Mouse (Mus musculus) myocyte (in vitro differentiated cells): ENCODE results near the gene Hoxc4.

Source experiments
- CEBPB ChIP-seq: IDR thresholded peaks from 2 replicates; pipeline ENCODE4 v1.6.1; 2011; ENCODE audit warnings: mild to moderate bottlenecking, moderate library complexity; ENCODE audit not compliant: poor library complexity, insufficient read depth, severe bottlenecking
- E2F4 ChIP-seq: IDR thresholded peaks from one replicate; pipeline ENCODE4 v1.6.1; 2011; ENCODE audit warnings: mild to moderate bottlenecking, control low read depth, moderate library complexity; ENCODE audit not compliant: insufficient read depth
- MAX ChIP-seq: IDR thresholded peaks from one replicate; pipeline ENCODE4 v1.6.1; 2011; ENCODE audit warnings: low read depth, mild to moderate bottlenecking, control low read depth
- MYOD1 ChIP-seq, 3 experiments: IDR thresholded peaks; one replicate each; pipeline ENCODE4 v1.6.1; 2011; ENCODE audit warnings: control low read depth in 2 of 3, low read depth in 2 of 3, mild to moderate bottlenecking in 2 of 3, moderate library complexity in 1 of 3; ENCODE audit not compliant: insufficient read length in 2 of 3, control insufficient read depth in 1 of 3
- MYOG ChIP-seq, 3 experiments: IDR thresholded peaks; one replicate each; pipeline ENCODE4 v1.6.1; 2011; ENCODE audit warnings: control low read depth in 2 of 3, low read depth in 2 of 3, mild to moderate bottlenecking in 2 of 3; ENCODE audit not compliant: insufficient read length in 2 of 3, control insufficient read depth in 1 of 3, insufficient read depth in 1 of 3
- POLR2A ChIP-seq: IDR thresholded peaks from one replicate; pipeline ENCODE4 v1.6.1; 2011; ENCODE audit warnings: low read depth, mild to moderate bottlenecking, control low read depth, moderate library complexity; ENCODE audit not compliant: insufficient read length
- POLR2AphosphoS2 ChIP-seq: IDR thresholded peaks from one replicate; pipeline ENCODE4 v1.6.1; 2011; ENCODE audit warnings: low read depth, control low read depth; ENCODE audit not compliant: insufficient read length
- SRF ChIP-seq: IDR thresholded peaks from one replicate; pipeline ENCODE4 v1.6.1; 2011; ENCODE audit warnings: low read depth; ENCODE audit not compliant: control insufficient read depth, insufficient read length
- TCF12 ChIP-seq: IDR thresholded peaks from one replicate; pipeline ENCODE4 v1.6.1; 2011; ENCODE audit warnings: mild to moderate bottlenecking, control low read depth; ENCODE audit not compliant: poor library complexity, insufficient read depth, severe bottlenecking
- USF1 ChIP-seq: IDR thresholded peaks from one replicate; pipeline ENCODE4 v1.6.1; 2011; ENCODE audit warnings: low read depth, mild to moderate bottlenecking, control low read depth, moderate library complexity

GRCm38 (mm10) chr15:103027266-103028235 is 8.8 kb downstream of the Hoxc4 start:
- no peak for TF ChIP-seq SRF
- TF ChIP-seq POLR2A, result peak; percentile 44
- TF ChIP-seq POLR2AphosphoS2, result no peak
- TF ChIP-seq USF1, result no peak
- TF ChIP-seq MYOG (IDR thresholded peaks at IDR 0.05; ENCODE audit: control insufficient read depth in 1 of 3, insufficient read depth in 1 of 3, insufficient read length in 2 of 3, low read depth in 2 of 3), result no peak
- TF ChIP-seq CEBPB, result no peak
- no peak for TF ChIP-seq TCF12
- no peak for TF ChIP-seq E2F4
- no peak for TF ChIP-seq MYOD1 (IDR thresholded peaks at IDR 0.05; ENCODE audit: control insufficient read depth in 1 of 3, insufficient read length in 2 of 3, low read depth in 2 of 3)
- no peak for TF ChIP-seq MAX
